Mouse (Mus musculus) thymus, adult 2 months (tissue): ENCODE measurements at regions not wholly inside any gene's neighbourhood (a gene's known extent, or its start where the extent isn't known, plus 50 kb on each side); places are given as distances from the start of the nearest gene placed in this dataset.

Experiments
- CTCF ChIP-seq: fragments of 200-500 bp; IDR thresholded peaks from 2 replicates; pipeline ENCODE4 v1.5.1; 2012; ENCODE audit warnings: mild to moderate bottlenecking, control low read depth, low read length, moderate library complexity, borderline replicate concordance; ENCODE audit not compliant: control insufficient read depth, poor library complexity, insufficient read depth; ENCODE audit errors: extremely low read depth
- POLR2A ChIP-seq: fragments of 200-500 bp; IDR thresholded peaks from 2 replicates; pipeline ENCODE4 v1.6.1; 2012; ENCODE audit warnings: mild to moderate bottlenecking, low read length, control low read depth, moderate library complexity; ENCODE audit not compliant: control insufficient read depth, poor library complexity, insufficient read depth; ENCODE audit errors: extremely low read depth

DNA sequence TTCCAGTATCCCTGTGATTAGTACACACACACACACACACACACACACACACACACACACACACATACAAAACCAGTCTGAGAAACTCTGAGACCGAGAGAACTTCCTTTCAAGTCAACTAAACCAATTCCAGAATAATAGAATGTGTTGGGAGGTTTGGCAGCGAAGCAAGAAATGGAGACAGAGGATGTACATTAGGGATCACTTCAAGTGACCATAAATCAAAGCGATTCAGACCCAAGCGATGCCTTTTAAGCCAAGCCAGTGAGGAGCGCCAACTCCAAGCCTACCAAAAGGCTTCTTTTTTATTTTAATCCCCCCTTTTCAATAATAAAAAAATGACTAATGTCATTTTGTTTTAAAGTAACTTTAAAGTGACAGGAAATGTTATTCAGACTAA lies 468.1 kb downstream of the Rfpl4b start:
- TF ChIP-seq POLR2A (no peak), CTCF (no peak)
